In genomic region chr10:120691451-120691850, GRCm38 (mm10) we compare ENCODE assay signal across 10 mouse cellular contexts.
DNase-seq lines count a peak whose midpoint lies in the region.
"Had no signal": no experiment of that assay in that cellular context is flagged by ENCODE, and none has a peak within 500 bp of the region (broad histone marks: within the 10 kb centered on the region; RNA-seq: fewer than 3 reads in every experiment).

No protein-coding gene starts in this region.

- peak; percentile 19 for DNase-seq in right cerebral cortex, postnatal 4 days
- DNase-seq in right cerebral cortex, adult 2 months (ENCODE audit: low spot score in 2 of 2): no peak
- DNase-seq in embryonic facial prominence, embryonic 10.5 days (ENCODE audit: low spot score): no peak
- peak; percentile 22 to 45 for DNase-seq in kidney, adult 8-10 months
- peak; percentile 27 for DNase-seq in ovary, postnatal 14 days (ENCODE audit: low spot score)
- no peak for DNase-seq in embryo, embryonic 11 days
- DNase-seq in hindbrain, embryonic 10.5 days (ENCODE audit: low spot score): no peak
- no peak for DNase-seq in embryo, embryonic 10 days (ENCODE audit: low spot score)
- DNase-seq: cerebellum, postnatal 25 days; liver had no signal

- 77% methylated on average over 3 of the region's 3 CpGs for WGBS in embryonic facial prominence, embryonic 10.5 days
- 84% methylated on average over 3 of the region's 3 CpGs for WGBS in hindbrain, embryonic 10.5 days

- H3K36me3 ChIP-seq in embryonic facial prominence, embryonic 10.5 days (replicated peaks): no peaks in the 10 kb centered on the region
- H3K36me3 ChIP-seq in hindbrain, embryonic 10.5 days: no peaks in the 10 kb centered on the region

- peaks cover 33% of the 10 kb centered on the region for H3K27me3 ChIP-seq in embryonic facial prominence, embryonic 10.5 days (replicated peaks; ENCODE audit: low read depth, poor library complexity, severe bottlenecking)
- H3K27me3 ChIP-seq in hindbrain, embryonic 10.5 days (ENCODE audit: insufficient read depth, poor library complexity, severe bottlenecking): peaks cover 32% of the 10 kb centered on the region

- no peaks in the 10 kb centered on the region for H3K9me3 ChIP-seq in embryonic facial prominence, embryonic 10.5 days
- no peaks in the 10 kb centered on the region for H3K9me3 ChIP-seq in hindbrain, embryonic 10.5 days

- no peak overlapping the region for H3K4me3 ChIP-seq in embryonic facial prominence, embryonic 10.5 days
- no peak overlapping the region for H3K4me3 ChIP-seq in hindbrain, embryonic 10.5 days

- H3K27ac ChIP-seq in embryonic facial prominence, embryonic 10.5 days (replicated peaks): 0 out of 2 replicates have a peak overlapping the region, but pooled peaks have one; percentile 24
- H3K27ac ChIP-seq in hindbrain, embryonic 10.5 days: no peak overlapping the region

- H3K4me1 ChIP-seq in embryonic facial prominence, embryonic 10.5 days: peaks cover 34% of the 10 kb centered on the region
- peaks cover 8% of the 10 kb centered on the region; the same call in 1 of the 2 replicates for H3K4me1 ChIP-seq in hindbrain, embryonic 10.5 days (replicated peaks)

Comparison
In these comparisons a context has a peak if more than half of its experiments do, and no peak if none do; other contexts are left out.
1. DNase-seq: peak in right cerebral cortex, postnatal 4 days (single experiment), kidney, adult 8-10 months (2 of 2) and ovary, postnatal 14 days (single experiment); none in right cerebral cortex, adult 2 months (0 of 2), embryonic facial prominence, embryonic 10.5 days (single experiment), embryo, embryonic 11 days (single experiment), hindbrain, embryonic 10.5 days (single experiment) and embryo, embryonic 10 days (single experiment).